Mouse (Mus musculus) adrenal gland, adult 8-10 months (tissue): ENCODE data around the gene Matk. TPM values are rescaled to one million over a fixed set of nuclear protein-coding genes. Genes with fewer than 3 reads are reported as not detected.

Source experiments
- DNase-seq: peaks from one replicate; pipeline ENCODE4 v3.0.0; 2022
- total RNA-seq, 4 experiments: library from RNA; stranded (reverse); gene quantifications; 2 replicates each; pipeline ENCODE4 v1.2.4; 2022

Matk gene
- total RNA-seq, 4 experiments from 2014 or later: 0.67 to 2.1 (median 1.5) TPM

GRCm38 (mm10) chr10:81244146-81244545 is 8.6 kb upstream of the Matk start:
- DNase-seq: peak; percentile 2

DNA sequence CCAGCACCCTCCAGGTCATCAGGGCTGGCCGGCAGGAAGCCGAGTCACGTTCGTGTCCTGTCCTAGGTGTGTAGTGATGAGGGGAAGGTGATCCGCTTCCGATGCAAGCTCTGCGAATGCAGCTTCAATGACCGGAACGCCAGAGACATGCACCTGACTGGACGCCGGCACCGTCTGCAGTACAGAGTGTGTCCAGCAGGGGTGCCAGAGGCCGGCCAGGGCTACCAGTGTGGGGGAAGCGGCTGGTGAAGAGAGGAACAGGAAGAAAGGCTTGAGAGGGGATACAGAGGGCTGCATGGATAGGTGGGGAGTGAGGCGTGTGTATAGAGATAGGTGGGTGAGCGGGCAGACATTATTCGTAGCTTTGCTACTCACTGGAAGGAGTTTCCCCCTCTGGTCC is 8.1 kb upstream of the Matk start:
- peak; percentile 47 for DNase-seq

- no peak for DNase-seq
Observed at GRCm38 (mm10) chr10:81245166-81245565, 7.6 kb upstream of the Matk start.

DNA sequence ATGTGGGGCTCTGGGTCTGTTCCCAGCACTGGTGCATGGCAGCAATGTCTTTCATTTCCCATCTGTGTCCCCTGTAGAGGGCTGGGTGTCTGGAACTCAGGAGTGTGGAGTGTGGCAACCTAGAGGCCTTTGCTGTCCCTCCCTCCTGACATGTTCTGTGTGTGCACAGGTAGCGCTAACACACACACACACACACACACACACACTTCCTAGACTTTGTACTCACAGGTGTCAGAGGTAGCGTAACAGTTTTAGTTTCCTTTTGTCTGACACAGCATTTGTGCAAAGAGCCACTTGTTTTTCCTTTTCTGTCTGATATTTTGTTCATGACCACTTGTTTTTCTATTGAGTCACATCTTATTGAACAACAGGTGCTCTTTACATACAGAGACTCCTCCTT is 4.9 kb upstream of the Matk start:
- DNase-seq: no peak

- DNase-seq: no peak
Observed at GRCm38 (mm10) chr10:81249442-81249841, 3.3 kb upstream of the Matk start.

DNA sequence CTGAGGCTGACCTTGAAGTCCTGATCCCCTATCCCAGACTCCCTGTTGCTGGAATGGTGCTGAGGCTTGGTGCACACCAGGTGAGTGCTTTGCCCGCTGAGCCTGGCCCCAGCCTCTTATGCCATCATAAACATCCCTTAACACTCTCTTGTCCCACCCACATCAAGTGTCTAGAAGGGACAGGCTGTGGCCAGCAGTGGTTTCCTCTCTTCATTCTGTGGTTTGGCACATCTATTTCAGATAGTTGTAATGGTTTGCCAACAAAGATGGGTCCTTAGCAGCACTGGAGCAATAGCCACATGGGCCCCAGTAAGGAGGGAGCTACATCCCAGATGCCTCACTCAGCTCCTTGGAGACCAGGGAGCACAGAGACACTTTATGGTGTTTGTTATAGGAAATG is 2.2 kb downstream of the Matk start:
- DNase-seq: no peak

DNA sequence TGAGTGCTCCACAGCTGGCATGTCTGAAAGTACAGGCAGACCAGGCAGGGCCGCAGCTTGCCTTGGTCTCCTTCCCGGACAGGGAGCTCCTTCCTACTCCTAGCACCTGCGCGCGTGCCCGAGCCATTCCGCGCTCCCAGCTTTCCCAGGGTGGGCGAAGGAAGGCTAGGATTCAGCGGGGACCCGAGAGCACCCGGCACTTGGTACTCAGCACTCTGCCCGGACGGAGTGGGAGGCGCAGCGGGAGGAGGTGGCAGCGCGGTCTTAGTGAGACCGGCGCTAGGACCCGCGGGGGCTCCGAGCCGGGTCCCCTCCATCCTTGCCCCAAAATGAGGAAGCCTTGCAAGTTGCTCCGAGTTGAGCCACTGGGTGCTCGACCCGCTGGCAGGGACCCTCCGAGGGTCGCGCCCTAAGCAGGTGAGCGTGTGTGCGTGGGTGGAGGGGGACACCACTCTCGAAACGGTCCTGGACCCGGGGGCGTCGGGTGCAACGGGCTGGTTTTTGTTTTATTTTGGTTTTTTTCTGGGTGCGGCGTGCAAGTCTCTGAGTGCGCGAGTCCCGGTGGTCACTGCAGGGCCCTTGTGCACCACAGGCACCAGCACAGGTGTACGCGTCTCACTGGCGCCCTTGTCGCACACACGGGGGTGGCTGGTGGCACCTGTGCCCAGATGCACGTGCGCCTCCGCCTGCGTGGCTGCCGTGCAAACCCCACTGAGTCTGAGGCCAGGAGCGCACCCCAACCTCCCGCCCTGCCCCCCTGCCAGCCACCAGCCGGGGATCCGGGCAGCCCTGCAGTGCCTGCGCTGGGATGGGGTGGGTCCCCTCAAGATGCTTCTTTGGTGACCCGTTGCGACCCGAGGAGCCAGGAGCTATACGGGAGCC is 4.7 kb downstream of the Matk start:
- DNase-seq: no peak

GRCm38 (mm10) chr10:81259225-81259884 is 6.6 kb downstream of the Matk start:
- no peak for DNase-seq

DNA sequence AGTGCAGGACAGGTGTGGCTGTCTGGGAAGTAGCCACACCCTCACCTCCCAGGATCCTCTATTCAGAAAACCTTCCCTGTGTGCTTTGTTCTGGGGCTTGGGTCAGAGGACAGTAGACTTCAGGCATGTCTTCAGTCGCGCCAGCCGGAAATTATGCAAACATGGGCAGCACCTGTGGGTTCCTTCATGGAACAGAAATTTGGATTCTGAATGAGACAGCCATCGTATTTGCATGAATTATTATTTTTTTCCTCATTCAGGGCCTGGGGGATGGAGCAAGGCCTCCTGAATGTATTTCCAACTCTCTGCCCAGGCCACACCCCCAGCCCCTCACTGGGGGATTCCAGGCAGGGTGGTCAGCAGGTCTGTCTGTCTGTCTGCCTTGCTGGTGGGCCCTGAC is 8.3 kb downstream of the Matk start:
- no peak for DNase-seq

DNA sequence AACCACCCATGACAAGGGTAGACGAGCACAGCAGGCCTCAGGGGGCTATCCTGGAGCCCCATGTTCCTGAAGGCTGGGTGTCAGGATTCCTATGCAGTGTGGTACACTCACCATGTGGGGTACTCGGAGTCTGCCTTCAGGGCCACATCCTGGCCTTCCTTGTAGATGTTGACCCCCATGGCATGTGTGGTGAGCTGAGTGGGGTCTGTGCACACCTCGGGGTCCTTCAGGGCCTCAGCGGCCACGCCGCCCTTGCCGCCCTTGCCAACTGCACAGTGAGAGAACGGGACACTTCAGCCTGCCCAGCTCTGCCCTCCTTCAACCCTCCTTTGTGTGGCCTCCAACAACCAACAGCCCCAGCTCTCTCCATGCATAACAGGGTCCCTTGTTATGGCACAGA is 12.8 kb downstream of the Matk start:
- no peak for DNase-seq

DNA sequence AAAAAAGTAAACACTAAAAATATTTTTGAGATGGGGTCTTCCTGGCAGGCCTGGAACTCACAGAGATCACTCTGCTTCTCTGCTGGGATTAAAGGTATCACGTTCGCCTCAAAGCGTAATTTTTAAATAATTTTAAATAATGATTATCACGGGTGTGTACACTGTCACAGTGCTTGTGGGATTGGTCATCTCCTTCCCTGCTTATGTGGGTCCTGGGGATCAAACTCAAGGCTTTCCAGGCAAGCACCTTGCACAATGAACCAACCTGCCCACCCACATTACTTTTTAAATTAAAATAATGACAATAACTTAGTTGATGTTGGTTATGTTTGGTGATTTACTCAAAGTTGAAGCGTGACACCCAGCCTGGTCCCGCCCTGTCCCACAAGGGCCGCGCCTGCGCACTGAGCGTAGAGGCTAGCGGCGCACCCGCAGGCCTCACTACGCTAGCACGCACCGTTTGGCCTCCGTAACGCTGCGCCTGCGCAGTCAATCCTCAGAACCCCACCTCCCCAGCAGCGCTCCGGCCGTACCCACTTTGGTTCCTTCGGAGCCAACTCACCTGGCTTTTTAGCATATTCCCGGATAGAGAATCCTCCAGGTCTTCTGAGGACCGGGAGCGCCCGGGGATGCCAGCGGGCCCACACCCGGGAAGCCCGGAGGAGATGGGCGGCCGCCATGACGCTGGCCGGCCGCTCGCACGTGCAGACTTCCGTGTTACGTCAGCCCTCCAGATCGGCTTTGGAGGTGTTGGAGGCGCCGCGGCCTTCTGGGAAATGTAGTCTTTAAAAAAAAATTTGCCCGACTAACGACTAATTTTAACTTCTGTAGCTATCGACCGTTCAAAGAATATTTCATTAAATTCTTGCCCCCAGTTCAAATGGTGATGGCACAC is 13.7 kb downstream of the Matk start, which contains the start of the genes Mrpl54 and Apba3:
Gene Mrpl54 (minus strand): TSS at position 724 of the 895 bp plus-strand sequence.
Gene Apba3 (plus strand): TSS at position 750 of the 895 bp plus-strand sequence.
- peak; percentile 95 for DNase-seq

DNA sequence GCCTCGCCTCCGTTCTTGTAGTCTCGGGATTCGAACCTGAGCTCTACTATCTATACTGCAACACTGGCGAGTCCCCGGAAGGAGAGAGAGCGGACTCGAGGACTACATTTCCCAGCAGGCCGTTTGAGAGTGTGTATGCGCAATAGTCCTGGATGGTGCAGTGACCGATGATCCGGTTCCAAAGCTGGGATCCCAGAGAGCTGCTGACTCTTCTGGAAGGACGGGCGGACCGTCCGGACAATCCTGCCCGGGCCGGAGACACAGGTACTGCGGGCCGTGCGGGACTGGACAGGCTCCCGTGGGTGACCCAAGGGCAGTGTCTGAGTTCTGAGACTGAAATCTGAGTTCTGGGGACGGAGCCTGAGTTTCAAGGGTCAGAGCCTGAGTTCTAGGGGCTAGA is 15.3 kb downstream of the Matk start:
- peak; percentile 88 for DNase-seq

GRCm38 (mm10) chr10:81268643-81269412 is 16.1 kb downstream of the Matk start:
- DNase-seq: no peak

- DNase-seq: no peak
Observed at GRCm38 (mm10) chr10:81272356-81272755, 19.6 kb downstream of the Matk start.

GRCm38 (mm10) chr10:81273842-81274241 is 21.1 kb downstream of the Matk start:
- no peak for DNase-seq

DNA sequence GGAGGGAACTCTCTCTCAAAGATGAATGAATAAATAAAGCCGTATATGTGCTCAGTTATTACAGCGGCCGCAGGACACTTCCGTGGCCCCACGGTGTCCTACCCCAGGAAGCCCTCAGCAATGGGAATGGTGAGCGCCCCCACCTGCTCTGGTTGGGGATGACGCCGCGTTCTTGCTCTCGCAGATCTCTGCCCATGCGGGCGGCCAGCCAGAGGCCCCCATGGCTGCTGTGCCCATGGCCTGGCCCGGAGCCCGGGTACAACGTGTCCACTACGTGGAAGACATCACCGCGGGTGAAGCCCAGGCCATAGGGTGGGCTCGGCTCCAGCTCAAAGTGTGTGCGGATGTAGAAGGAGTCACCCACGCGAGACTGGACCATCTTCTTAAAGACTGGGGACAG is 24.9 kb downstream of the Matk start:
- no peak for DNase-seq

GRCm38 (mm10) chr10:81279496-81279895 is 26.8 kb downstream of the Matk start:
- no peak for DNase-seq

GRCm38 (mm10) chr10:81284189-81284588 is 31.5 kb downstream of the Matk start:
- no peak for DNase-seq

DNA sequence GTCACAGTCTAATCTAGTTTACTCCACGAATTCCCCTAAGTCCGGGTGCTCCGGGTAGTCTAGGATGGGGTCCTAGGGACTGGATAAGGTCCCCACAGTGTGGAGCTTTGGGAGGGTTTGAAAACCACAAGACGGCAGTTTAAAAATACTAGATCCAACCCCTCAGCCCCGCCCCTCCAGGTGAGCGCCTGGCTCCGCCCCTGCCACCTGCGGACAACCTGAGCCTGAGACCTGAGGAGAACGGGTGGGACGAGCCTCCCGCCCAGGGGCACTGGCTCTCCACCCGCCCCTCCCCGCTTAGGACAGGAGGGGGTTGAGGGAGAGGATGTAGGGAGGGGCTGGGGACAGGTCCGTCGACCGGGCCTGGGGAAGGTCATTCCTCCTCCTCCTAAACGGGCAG is 32.0 kb downstream of the Matk start:
- DNase-seq: no peak

GRCm38 (mm10) chr10:81285694-81286450 is 33.1 kb downstream of the Matk start:
- DNase-seq: peak; percentile 71

GRCm38 (mm10) chr10:81286586-81286985 is 33.9 kb downstream of the Matk start:
- DNase-seq: no peak
